Mouse (Mus musculus): ENCODE measurements around the gene Lpar1.

GRCm38 (mm10) chr4:58545888-58546432 lies 7.7 kb downstream of the Lpar1 start:
- TF ChIP-seq CTCF (IDR thresholded peaks at IDR 0.05 in 2 of 3, conservative IDR thresholded peaks at IDR 0.05 in 1 of 3; ENCODE audit: control insufficient read depth in 1 of 3, insufficient read depth in 1 of 3, low read depth in 2 of 3, low read length in 3 of 3, poor library complexity in 1 of 3, severe bottlenecking in 1 of 3): no peak
- no peak for TF ChIP-seq RCOR1 (IDR thresholded peaks at IDR 0.05; ENCODE audit: low read depth, low read length)
- TF ChIP-seq MYB (IDR thresholded peaks at IDR 0.05; ENCODE audit: low read depth, low read length): no peak
- no peak for TF ChIP-seq POLR2A (IDR thresholded peaks at IDR 0.05; ENCODE audit: control insufficient read depth in 1 of 2, insufficient read depth in 1 of 2, low read depth in 1 of 2, low read length in 2 of 2, poor library complexity in 1 of 2)
- TF ChIP-seq ELF1 (IDR thresholded peaks at IDR 0.05; ENCODE audit: low read depth, low read length): no peak
- TF ChIP-seq POLR2AphosphoS2 (IDR thresholded peaks at IDR 0.05; ENCODE audit: low read length): no peak
- no peak for TF ChIP-seq USF1 (IDR thresholded peaks at IDR 0.05; ENCODE audit: low read depth, low read length)
- no peak for TF ChIP-seq MAFK (IDR thresholded peaks at IDR 0.05; ENCODE audit: borderline replicate concordance, low read depth, low read length)
- TF ChIP-seq MAX (IDR thresholded peaks at IDR 0.05; ENCODE audit: low read length): no peak
- no peak for TF ChIP-seq EP300 (IDR thresholded peaks at IDR 0.05; ENCODE audit: low read depth in 1 of 2, low read length in 2 of 2)
- no peak for TF ChIP-seq TCF12 (IDR thresholded peaks at IDR 0.05; ENCODE audit: low read depth, low read length)
- no peak for TF ChIP-seq GATA1 (IDR thresholded peaks at IDR 0.05; ENCODE audit: low read depth, low read length)
- TF ChIP-seq JUND (IDR thresholded peaks at IDR 0.05; ENCODE audit: low read depth, low read length): no peak
- no peak for TF ChIP-seq UBTF (IDR thresholded peaks at IDR 0.05; ENCODE audit: borderline replicate concordance, insufficient read depth, low read depth, low read length)
